Mouse (Mus musculus): ENCODE data around the gene Gusb.

DNA sequence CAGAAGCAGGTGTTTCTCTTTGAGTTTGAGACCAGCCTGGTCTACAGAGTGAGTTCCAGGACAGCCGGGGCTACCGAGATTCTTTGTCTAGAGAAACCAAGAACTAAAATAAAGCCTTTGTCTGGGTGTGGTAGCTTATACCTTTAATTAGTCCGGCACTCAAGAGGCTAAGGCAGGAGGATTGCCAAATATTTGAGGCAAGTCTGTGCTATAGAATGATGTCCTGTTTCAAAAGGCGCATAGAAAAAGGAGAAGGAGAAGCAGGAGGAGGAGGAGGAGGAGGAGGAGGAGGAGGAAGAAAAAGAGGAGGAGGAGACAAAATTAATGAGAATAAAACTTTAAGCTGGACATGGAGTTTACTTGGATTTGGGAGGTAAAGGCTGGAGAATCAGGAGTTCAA, 39.6 kb downstream of the Gusb start:
- TF ChIP-seq POLR2A (IDR thresholded peaks at IDR 0.05; ENCODE audit: insufficient read length, low read depth) (no peak), TCF12 (IDR thresholded peaks at IDR 0.05; ENCODE audit: insufficient read depth, poor library complexity, severe bottlenecking) (no peak), POLR2AphosphoS2 (IDR thresholded peaks at IDR 0.05; ENCODE audit: insufficient read length, low read depth) (no peak), MYOG (IDR thresholded peaks at IDR 0.05; ENCODE audit: control insufficient read depth in 1 of 3, insufficient read depth in 1 of 3, insufficient read length in 2 of 3, low read depth in 2 of 3) (no peak), E2F4 (IDR thresholded peaks at IDR 0.05; ENCODE audit: insufficient read depth) (no peak), MYOD1 (IDR thresholded peaks at IDR 0.05; ENCODE audit: control insufficient read depth in 1 of 3, insufficient read length in 2 of 3, low read depth in 2 of 3) (no peak), MAX (IDR thresholded peaks at IDR 0.05; ENCODE audit: low read depth) (no peak), CEBPB (IDR thresholded peaks at IDR 0.05; ENCODE audit: insufficient read depth, poor library complexity, severe bottlenecking) (no peak), REST (IDR thresholded peaks at IDR 0.05; ENCODE audit: insufficient read depth, insufficient read length) (no peak), SRF (IDR thresholded peaks at IDR 0.05; ENCODE audit: control insufficient read depth, insufficient read length, low read depth) (no peak), USF1 (IDR thresholded peaks at IDR 0.05; ENCODE audit: low read depth) (no peak)

Data from myocyte (in vitro differentiated cells).